Mouse (Mus musculus) liver, adult 2 months (tissue): ENCODE measurements around the gene Ei24. TPM values are rescaled to one million over a fixed set of nuclear protein-coding genes. Genes with fewer than 3 reads are reported as not detected.

Source experiments
- DNase-seq: peaks from one replicate; pipeline ENCODE4 v3.0.0-alpha.2; 2011; ENCODE audit warnings: low read depth, low spot score; ENCODE audit errors: extremely low read depth
- H3K27ac ChIP-seq: fragments of 200-500 bp; replicated peaks from 2 replicates; pipeline ENCODE4 v1.5.1; 2012; ENCODE audit warnings: low read depth, mild to moderate bottlenecking, control low read depth, inconsistent platforms, low read length; ENCODE audit not compliant: insufficient read depth
- H3K27me3 ChIP-seq: fragments of 200-500 bp; 2 replicates; pipeline ENCODE4 v1.6.1; 2012; ENCODE audit warnings: mild to moderate bottlenecking, moderate library complexity, low read length, inconsistent platforms; ENCODE audit not compliant: control insufficient read depth, insufficient read depth
- H3K36me3 ChIP-seq: fragments of 200-500 bp; 2 replicates; pipeline ENCODE4 v1.6.1; 2012; ENCODE audit warnings: low read length, inconsistent platforms; ENCODE audit not compliant: control insufficient read depth, insufficient read depth
- H3K4me1 ChIP-seq: fragments of 200-500 bp; 2 replicates; pipeline ENCODE4 v1.6.1; 2011; ENCODE audit warnings: low read length; ENCODE audit not compliant: control insufficient read depth, insufficient read depth
- H3K4me3 ChIP-seq: fragments of 200-500 bp; 2 replicates; pipeline ENCODE4 v1.5.1; 2011; ENCODE audit warnings: low read depth, mild to moderate bottlenecking, control low read depth, low read length, moderate library complexity; ENCODE audit not compliant: insufficient read depth
- H3K79me2 ChIP-seq: fragments of 200-500 bp; 2 replicates; pipeline ENCODE4 v1.6.1; 2012; ENCODE audit warnings: inconsistent platforms, mild to moderate bottlenecking, low read length, moderate library complexity; ENCODE audit not compliant: control insufficient read depth, insufficient read depth
- H3K9ac ChIP-seq: fragments of 200-500 bp; 2 replicates; pipeline ENCODE4 v1.6.1; 2012; ENCODE audit warnings: low read depth, mild to moderate bottlenecking, control low read depth, inconsistent platforms, low read length
- CTCF ChIP-seq: fragments of 200-500 bp; IDR thresholded peaks from 2 replicates; pipeline ENCODE4 v1.5.1; 2011; ENCODE audit warnings: low read depth, low read length, control low read depth
- POLR2A ChIP-seq: fragments of 200-500 bp; IDR thresholded peaks from 2 replicates; pipeline ENCODE4 v1.6.1; 2011; ENCODE audit warnings: low read length, control low read depth; ENCODE audit not compliant: insufficient read depth; ENCODE audit errors: extremely low read depth
- WGBS: fragments of 180-500 bp; shearing (Covaris S2); methylation state at CpG from one replicate; pipeline ENCODE4 v1.1.7; 2018; 5-methylcytosine and 5-hydroxymethylcytosine counted together
- polyA plus RNA-seq: library from polyadenylated mRNA; depleted of rRNA; stranded (reverse); fragments of >200 nt; gene quantifications from 2 replicates; pipeline ENCODE4 v1.2.3, GENCODE M21; 2012; rRNA removed
- total RNA-seq: library from RNA; depleted of rRNA; stranded (reverse); fragments of >200 nt; gene quantifications from 2 replicates; pipeline ENCODE4 v1.2.3, GENCODE M21; 2014; rRNA removed

Ei24 gene
- total and polyA plus RNA-seq, 2 experiments = 129 to 144 TPM

DNA sequence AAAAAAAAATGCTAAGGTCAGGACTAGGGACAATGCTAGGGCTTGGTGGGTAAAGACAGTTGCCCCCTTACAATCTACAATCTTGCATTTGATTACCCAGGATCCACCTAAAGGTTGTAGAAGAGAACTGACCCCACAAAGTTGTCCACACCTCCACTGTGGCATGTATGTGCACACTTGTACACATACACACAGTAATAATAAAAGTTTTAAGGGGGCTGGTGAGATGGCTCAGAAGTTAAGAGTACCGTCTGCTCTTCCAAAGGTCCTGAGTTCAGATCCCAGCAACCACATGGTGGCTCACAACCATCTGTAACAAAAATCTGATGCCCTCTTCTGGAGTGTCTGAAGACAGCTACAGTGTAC is 28.2 kb downstream of the Ei24 start:
- H3K4me1 ChIP-seq = no peaks in the 10 kb centered on the region
- no peak for DNase-seq
- no peak overlapping the region for H3K4me3 ChIP-seq
- TF ChIP-seq POLR2A = no peak
- no peak for TF ChIP-seq CTCF
- WGBS = 79% methylated on average over 1 of the region's 1 CpGs
- no peaks in the 10 kb centered on the region for H3K27me3 ChIP-seq
- peaks cover 4% of the 10 kb centered on the region; the same call in 1 of the 2 replicates for H3K36me3 ChIP-seq
- H3K79me2 ChIP-seq = peaks cover 10% of the 10 kb centered on the region; the same call in 1 of the 2 replicates
- no peak overlapping the region for H3K9ac ChIP-seq
- no peak overlapping the region; the same call in 1 of the 2 replicates for H3K27ac ChIP-seq

DNA sequence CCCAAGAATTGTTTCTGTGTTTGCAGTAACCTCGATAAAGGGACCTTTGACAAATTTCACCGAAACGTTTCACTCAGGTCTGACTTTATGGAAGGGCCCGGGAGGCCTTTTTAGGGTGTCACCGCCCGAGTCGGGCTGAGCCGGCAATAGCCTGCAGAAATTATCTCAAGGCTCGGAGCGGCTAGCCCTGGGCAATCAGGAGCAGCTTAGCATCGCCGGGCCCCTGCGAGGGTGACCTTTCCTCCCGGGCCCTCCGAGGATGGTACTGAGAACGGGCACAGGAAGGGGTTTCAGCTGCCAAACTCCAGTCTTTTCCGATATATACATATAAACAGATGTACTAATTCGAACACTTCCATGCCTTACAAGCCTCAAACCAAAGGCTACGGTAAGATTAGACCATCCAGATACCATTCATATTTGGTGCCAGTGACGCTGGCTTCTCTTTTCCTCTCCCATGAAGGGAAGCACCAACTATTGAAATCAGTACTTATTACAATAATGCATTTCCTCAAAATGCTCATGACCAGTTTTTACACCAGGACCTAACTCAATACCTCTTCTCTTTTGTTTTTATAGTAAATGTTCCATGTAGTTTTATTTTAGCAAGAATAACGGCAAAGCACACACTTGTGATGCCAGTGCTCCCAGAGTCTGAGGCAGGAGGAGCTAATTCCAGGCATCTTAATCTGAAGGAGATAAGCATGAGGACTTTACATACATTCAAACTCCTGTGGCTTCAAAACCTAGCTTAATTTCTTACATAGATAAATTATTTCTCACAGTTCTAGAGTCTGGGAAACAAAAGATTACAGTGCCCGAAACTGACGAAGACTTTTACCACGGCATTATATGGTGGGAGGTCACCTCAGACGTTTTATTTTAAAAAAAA is 28.8 kb downstream of the Ei24 start:
- H3K4me3 ChIP-seq = peak overlapping the region; percentile 66
- no peaks in the 10 kb centered on the region for H3K27me3 ChIP-seq
- peak overlapping the region; percentile 68 for H3K27ac ChIP-seq
- peak overlapping the region; percentile 56 for H3K9ac ChIP-seq
- DNase-seq = no peak
- TF ChIP-seq CTCF = no peak
- TF ChIP-seq POLR2A = no peak
- peaks cover 8% of the 10 kb centered on the region; the same call in 1 of the 2 replicates for H3K36me3 ChIP-seq
- WGBS = 10% methylated on average over 25 of the region's 25 CpGs
- peaks cover 10% of the 10 kb centered on the region; the same call in 1 of the 2 replicates for H3K79me2 ChIP-seq
- no peaks in the 10 kb centered on the region for H3K4me1 ChIP-seq

GRCm38 (mm10) chr9:36767203-36768143 is 29.7 kb downstream of the Ei24 start, which contains the start of gene Stt3a:
Stt3a (minus strand) TSS chr9:36767679.
- Histone ChIP-seq H3K9ac (peak within 1 kb of the TSS; percentile 74), H3K36me3 (peaks cover 16% of the 10 kb centered on the region), H3K27ac (peak within 1 kb of the TSS; percentile 68), H3K27me3 (no peaks in the 10 kb centered on the region), H3K79me2 (peaks cover 11% of the 10 kb centered on the region; the same call in 1 of the 2 replicates), H3K4me3 (peak within 1 kb of the TSS; percentile 78), H3K4me1 (no peaks in the 10 kb centered on the region)
- no peak for TF ChIP-seq CTCF
- TF ChIP-seq POLR2A = peak; percentile 48
- WGBS = under 1% methylated on average over 60 of the region's 60 CpGs
- peak; percentile 100 for DNase-seq

DNA sequence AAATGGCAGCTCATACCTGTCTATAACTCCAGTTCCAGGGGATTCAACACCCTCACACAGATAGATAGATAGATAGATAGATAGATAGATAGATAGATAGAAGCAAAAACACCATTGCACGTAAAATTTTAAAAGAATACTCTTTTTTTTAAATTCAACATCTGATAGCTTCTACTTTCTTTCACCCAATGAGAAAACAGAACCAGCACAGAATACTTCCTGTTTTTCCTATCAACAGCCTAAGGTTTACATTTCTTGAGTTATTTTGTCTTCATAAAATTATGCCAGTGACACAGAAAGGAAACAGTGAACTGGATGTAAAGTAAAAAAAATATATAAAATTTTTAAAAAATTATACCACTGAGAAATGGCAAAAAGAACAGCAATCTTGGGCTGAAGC is 32.8 kb downstream of the Ei24 start:
- 98% methylated on average over 1 of the region's 1 CpGs for WGBS
- H3K36me3 ChIP-seq = peaks cover 37% of the 10 kb centered on the region

More for the DNA sequence above, 32.8 kb downstream of the Ei24 start:
- TF ChIP-seq CTCF (no peak), POLR2A (no peak)
- Histone ChIP-seq H3K27me3 (no peaks in the 10 kb centered on the region), H3K79me2 (peaks cover 13% of the 10 kb centered on the region; the same call in 1 of the 2 replicates), H3K9ac (no peak overlapping the region), H3K4me1 (no peaks in the 10 kb centered on the region), H3K27ac (no peak overlapping the region), H3K4me3 (no peak overlapping the region)
- no peak for DNase-seq

Other genes starting within 250 kb of the Ei24 start
- not detected in 2 replicates for gene Gm17689, start 214.8 kb downstream of the Ei24 start, total RNA-seq
- gene Gm17689, start 214.8 kb downstream of the Ei24 start, polyA plus RNA-seq = not detected in 2 replicates
- gene A630095E13Rik, start 154.0 kb downstream of the Ei24 start, total RNA-seq = not detected in 2 replicates
- gene A630095E13Rik, start 154.0 kb downstream of the Ei24 start, polyA plus RNA-seq = not detected in 2 replicates
- not detected in 2 replicates for gene Acrv1, start 104.2 kb downstream of the Ei24 start, total RNA-seq
- not detected in 2 replicates for gene Acrv1, start 104.2 kb downstream of the Ei24 start, polyA plus RNA-seq
- 0.55 and 1.4 TPM in 2 replicates for gene Chek1, start 70.3 kb downstream of the Ei24 start, total RNA-seq
- gene Chek1, start 70.3 kb downstream of the Ei24 start, polyA plus RNA-seq = 0.11 and 0.16 TPM in 2 replicates
- 135 and 198 TPM in 2 replicates for gene Stt3a, start 29.7 kb downstream of the Ei24 start, total RNA-seq
- 129 and 135 TPM in 2 replicates for gene Stt3a, start 29.7 kb downstream of the Ei24 start, polyA plus RNA-seq
- 0.13 and 0.65 TPM in 2 replicates for gene Fez1, start 24.5 kb upstream of the Ei24 start, total RNA-seq
- 0.12 TPM in 1 of 2 replicates, not detected in the other for gene Fez1, start 24.5 kb upstream of the Ei24 start, polyA plus RNA-seq